Mouse (Mus musculus) v-Abl transformed pro-B cells (cell line): Measurements from ENCODE around the gene Mctp2.

Source experiments
- in situ Hi-C, 2 experiments: fragments of 400-800 bp; cut with MboI; formaldehyde crosslinking; loops; one replicate each; pipeline ENCODE4 v1.15.1; 2025; ENCODE audit not compliant: unreplicated experiment in 2 of 2

Mctp2 gene

DNA sequence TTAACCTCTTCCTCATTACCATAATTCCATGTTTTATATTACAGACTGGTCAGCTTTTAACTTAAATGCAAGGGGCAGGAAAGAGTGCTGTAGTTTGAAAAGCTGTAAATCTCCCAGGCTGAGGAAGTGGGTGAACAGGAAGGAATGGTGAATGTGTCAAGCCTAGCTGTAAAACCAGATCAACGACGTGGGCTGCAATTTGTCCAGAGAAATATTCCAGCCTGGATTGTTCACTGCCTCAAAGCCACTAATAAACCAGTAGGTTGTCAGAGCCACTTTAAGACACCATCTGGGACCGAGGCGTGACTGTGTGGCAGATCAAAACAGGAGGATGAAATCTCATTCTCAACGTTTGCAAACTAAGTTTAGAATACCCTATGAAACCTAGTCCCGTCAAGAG is 99.6 kb downstream of the Mctp2 start:
- in situ Hi-C loops = loop anchor here in 1 of 2 experiments (10.0 kb wide), 1 partner anchor 62 kb away; no protein-coding TSS in a partner anchor

DNA sequence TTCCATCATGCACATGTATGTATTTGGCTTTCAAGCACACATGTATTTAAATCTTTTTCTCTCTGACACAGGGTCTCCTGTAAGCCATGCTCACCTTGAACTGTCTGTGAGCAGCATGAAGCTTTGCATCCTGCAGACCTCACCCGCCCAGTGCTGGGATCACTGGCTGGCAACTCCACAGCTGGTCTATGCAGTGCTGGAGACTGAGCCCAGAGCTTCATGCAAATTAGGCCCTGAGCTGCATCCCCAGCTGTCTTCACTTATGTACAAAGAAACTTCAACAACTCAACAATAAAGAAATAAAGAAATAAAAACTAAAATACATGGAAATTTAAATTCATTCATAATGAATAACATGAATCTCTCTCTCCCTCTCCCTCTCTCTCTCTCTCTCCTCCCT is 110.7 kb downstream of the Mctp2 start:
- in situ Hi-C loops = no loop called here

DNA sequence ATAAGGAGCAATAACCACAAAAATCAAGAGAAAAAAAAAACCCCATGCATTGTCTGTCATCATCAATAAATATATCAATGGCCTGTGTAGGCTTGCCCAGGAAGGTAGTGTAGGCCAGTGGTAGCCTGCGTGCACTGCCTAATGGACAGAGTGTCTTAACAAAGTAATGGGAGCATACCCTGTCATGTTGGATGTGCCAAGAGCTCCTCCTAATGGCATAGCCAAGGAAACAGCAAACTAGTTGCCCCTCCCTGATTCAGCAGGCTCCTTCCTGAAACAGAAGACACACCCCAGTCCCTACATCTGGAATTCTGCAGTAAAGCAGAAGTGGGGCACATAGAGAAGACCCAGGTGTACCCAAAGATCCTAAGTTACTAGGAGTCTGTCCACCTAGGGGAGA is 113.1 kb downstream of the Mctp2 start:
- in situ Hi-C loops = no loop called here

- in situ Hi-C loops = no loop called here
These were observed 124.8 kb downstream of the Mctp2 start for GRCm38 (mm10) chr7:72181651-72182050.

- in situ Hi-C loops = no loop called here
These were observed 137.1 kb downstream of the Mctp2 start for GRCm38 (mm10) chr7:72169320-72169719.

DNA sequence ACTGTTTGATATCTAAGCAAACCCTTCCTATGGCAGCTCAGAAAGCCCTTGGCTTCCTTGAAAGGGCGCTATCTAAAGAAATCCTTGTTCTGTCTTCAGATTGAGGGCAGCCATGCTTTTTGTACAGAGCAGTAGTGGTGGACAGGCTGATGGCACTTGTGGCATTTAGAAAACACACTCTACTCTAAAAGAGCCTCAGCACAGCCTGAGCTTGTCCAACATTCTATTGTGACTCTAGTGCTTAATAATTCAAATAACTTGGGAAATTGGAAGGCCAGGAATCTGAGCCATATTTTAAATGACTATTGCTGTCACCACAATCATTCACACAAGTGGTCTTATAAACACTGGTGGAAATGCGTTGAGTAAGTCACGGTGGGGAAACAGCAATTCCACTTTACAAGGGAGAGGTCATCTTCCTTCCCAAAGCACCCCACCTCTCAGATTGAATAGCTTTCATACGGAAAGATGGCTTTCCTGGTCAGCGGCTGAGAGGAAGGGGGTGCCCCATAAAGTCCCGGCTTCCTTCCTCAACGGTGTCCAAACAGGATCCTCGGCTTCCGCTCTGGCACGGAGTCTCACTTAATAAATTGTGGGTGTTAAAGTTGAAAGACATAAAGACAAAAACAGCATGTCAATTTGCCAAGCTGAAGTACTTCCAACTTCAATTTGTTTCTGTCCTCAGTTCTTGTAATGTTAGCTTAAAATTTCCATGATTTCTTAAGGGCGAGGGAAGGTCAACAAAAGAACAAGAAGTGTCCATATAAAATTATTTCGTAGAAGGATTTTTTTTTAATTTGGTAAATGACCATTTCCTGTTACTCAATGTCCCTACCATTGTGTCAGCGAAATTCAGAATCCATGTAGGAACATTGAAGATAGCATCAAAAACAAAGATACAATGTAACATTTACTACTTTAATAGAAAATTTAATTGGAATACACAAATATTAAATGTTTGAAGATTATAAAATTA is 140.4 kb downstream of the Mctp2 start:
- in situ Hi-C loops = no loop called here

GRCm38 (mm10) chr7:72162256-72162655 is 144.2 kb downstream of the Mctp2 start:
- in situ Hi-C loops = no loop called here

- in situ Hi-C loops = no loop called here
These were observed 146.8 kb downstream of the Mctp2 start for GRCm38 (mm10) chr7:72159513-72160063.

- in situ Hi-C loops = no loop called here
These were observed 155.4 kb downstream of the Mctp2 start for GRCm38 (mm10) chr7:72150799-72151708.

DNA sequence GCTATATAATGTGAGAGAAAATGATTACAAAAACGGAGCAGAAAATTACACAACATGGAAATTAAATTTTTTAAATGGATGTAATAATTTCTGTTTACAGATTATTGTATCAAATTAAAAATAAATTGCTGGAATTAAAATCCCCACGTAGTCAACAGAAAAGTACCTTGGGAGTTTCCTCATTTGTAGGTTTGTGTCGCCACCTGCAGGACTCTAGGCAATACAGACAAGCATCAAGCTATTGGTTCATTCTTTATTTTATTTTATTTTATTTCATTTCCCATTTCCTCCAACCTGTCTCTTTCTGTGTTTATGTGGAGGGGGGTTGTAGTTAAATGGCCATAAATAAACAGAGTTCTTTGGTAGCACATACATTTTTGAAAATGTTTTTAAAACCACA is 157.3 kb downstream of the Mctp2 start:
- in situ Hi-C loops = loop anchor here in 1 of 2 experiments (10.0 kb wide), 1 partner anchor 56 kb away; no protein-coding TSS in a partner anchor

GRCm38 (mm10) chr7:72146849-72147248 is 159.6 kb downstream of the Mctp2 start:
- in situ Hi-C loops = loop anchor here in 1 of 2 experiments (10.0 kb wide), 1 partner anchor 58 kb away; no protein-coding TSS in a partner anchor

DNA sequence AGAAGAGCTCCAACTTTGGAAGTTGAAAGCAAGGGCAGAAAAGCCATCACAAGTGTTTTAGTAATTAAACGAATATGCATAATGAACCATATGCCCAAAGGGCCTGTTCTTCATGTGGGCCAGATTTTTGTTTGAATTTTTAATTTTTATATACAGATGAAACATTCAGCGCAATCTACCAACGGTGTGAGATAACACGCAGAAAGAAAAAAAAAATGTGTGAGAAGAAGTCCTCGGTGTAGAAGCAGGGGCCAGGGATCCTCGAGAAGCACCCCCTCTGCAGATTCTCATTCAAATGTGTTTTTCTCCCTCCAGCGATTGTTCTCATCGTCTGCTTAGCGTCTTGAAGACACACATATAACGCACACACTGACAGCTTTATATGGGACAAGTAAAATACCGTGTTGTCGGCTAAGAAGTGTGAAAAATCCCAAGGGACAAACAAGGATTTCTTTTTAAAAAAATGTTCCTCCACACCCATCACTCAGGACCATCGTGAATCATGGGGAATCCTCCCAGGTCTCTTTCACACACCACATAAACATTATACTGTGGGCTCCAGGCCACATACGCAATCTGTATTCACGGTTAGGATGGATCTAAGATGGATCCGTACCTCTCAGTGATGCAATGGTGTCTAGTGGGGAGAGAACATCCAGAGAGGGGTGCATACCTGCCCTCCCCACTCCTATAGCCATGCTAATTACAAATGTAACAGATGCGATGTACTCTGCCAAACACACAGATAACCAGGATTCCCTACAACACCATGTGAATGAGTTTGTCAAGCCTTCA is 160.5 kb downstream of the Mctp2 start:
- in situ Hi-C loops = loop anchor here in 1 of 2 experiments (10.0 kb wide), 1 partner anchor 59 kb away; no protein-coding TSS in a partner anchor

DNA sequence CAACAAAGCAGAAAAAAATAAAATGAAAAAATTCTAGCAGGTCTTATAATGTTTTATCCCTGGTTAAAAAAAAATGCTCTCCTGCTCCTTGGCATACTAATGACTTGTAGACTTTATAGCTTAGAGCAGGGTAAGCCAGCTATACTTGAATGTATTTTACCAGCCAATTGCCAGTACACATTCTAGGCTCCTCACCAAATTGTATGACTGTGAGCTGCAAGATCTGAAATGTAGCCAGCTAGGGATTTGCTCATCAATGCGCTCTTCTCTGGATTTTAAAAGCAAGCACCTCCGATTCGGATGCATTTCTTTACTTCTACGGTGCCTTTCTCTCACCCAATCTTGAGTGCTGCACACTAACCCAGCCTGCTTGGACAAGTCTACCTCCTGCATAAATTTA is 167.7 kb downstream of the Mctp2 start:
- in situ Hi-C loops = no loop called here

DNA sequence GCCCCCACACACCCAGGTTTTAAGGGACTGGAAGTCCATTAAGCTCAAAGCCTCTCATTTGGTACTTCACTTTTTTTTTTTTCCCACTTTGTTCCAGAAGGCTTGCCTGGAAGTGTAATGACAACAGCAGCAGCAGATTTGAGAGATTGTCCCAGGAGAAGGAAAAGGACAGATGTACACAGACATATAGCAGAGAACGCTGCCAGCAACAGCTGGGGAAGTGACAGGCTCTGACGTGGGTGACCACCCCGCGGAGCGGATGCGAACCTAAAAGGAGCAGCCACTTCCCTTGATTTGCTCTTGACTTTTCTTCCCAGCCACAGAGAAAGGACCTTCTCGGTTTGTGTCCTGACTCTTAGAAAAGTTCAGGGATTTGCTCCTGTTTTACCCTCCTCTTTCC is 185.4 kb downstream of the Mctp2 start:
- in situ Hi-C loops = no loop called here

DNA sequence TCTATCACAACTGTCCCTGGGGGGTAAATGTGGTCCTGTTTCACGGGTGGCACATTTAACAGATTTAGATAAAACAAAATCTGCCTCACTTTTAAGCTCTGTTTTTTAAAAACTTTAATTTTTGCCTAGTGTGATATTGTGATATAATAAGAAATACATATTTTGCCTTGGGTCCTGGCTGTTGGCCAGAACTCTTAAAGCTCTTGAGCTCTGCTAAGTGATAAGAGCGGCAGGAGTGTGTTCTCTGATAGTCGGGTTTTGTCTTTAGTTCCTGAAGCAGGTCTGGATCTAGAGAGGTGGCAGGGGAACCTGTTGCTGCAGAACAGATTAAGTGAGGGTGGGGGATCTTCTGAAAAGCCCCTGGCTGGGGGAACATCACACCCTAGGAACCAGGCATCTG is 186.7 kb downstream of the Mctp2 start:
- in situ Hi-C loops = no loop called here

DNA sequence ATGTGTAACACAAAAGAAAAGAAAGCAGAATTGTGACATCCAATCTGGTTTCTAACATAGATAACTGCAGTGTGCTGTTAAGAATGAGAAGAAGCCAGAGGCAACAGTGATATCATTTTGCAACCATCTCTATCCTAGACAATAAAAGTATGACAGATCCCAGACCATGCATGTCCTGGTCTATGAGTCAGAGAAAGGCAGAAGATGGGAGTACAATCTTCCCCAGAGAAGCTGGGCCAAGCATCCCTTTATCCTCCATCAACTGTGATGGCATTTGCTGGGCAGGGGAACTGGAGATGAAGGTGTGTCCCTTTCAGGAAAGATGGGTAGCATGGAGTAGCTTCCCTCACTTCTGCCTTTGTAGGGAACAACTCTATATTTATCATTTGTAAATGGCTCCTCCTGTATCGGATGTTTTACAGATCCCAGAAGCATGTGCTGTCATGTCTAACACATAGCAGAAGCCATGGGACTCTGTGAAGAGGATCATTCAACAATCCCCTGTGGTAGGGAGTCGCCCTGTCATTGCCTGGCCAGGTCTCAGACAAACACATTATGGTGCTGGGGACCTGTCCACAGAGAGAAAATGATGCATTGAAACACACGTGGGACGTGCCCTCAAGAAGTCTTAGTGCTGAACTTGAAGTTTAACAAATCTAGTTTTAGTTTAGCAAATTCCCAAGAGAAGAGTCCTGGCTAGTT is 188.9 kb downstream of the Mctp2 start:
- in situ Hi-C loops = no loop called here

DNA sequence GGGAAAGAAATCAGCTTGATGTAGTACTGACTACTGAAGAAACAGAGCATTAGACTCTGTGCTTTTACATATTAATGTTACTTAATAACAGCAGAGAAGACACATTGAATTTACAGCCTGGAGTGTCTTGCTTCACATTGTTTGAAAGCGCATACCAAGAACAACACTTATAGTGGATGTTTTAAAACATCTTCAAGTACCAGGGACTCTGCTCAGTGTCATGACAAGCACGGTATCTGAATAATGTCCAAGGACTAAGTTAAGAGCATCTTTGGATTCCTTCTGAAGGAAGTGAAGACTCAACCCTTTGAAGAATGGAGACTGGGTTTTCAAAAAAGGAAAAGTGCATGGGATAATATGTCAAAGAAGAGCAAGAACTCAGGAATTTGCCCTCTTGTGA is 191.3 kb downstream of the Mctp2 start:
- in situ Hi-C loops = no loop called here

DNA sequence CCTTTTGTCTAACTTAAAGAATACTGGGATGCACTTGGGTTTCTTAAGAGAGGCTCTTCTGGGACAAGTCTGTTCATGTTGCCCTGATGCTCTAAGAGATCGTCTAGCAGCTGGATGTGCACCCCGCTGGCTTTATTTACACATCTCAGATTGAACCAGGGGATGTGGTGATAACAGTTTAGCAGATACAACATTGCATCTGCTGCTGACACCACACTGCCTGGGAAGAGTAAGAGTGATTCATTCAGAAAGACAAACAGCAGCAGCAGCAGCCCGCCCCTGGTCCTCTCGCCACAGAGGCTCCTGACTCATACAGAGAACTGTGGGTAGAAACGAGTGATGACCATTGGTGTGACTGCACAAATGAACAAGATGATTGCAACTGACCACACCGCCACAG is 195.8 kb downstream of the Mctp2 start:
- in situ Hi-C loops = no loop called here

- in situ Hi-C loops = no loop called here
These were observed 197.6 kb downstream of the Mctp2 start for GRCm38 (mm10) chr7:72108639-72109399.
